Mouse (Mus musculus) bone marrow macrophage, adult 2 months (primary cell): ENCODE results near the gene Mtor. TPM values are rescaled to one million over a fixed set of nuclear protein-coding genes. Genes with fewer than 3 reads are reported as not detected.

Experiments used
- H3K27ac ChIP-seq: 2 replicates; pipeline ENCODE4 v1.5.1; 2012; ENCODE audit warnings: low read depth, low read length; ENCODE audit not compliant: insufficient read depth
- H3K4me1 ChIP-seq: 2 replicates; pipeline ENCODE4 v1.6.1; 2012; ENCODE audit warnings: low read length; ENCODE audit not compliant: control insufficient read depth, insufficient read depth
- H3K4me3 ChIP-seq: 2 replicates; pipeline ENCODE4 v1.5.1; 2012; ENCODE audit warnings: mild to moderate bottlenecking, low read length, moderate library complexity; ENCODE audit not compliant: insufficient read depth
- CTCF ChIP-seq: IDR thresholded peaks from 2 replicates; pipeline ENCODE4 v1.5.1; 2012; ENCODE audit warnings: low read depth, mild to moderate bottlenecking, low read length, moderate library complexity
- POLR2A ChIP-seq: IDR thresholded peaks from 2 replicates; pipeline ENCODE4 v1.6.1; 2012; ENCODE audit warnings: mild to moderate bottlenecking, low read depth, low read length, borderline replicate concordance
- polyA plus RNA-seq: library from polyadenylated mRNA; stranded (reverse); fragments of >200 nt; gene quantifications from 2 replicates; pipeline ENCODE4 v1.2.4, GENCODE M21; 2012; ENCODE audit not compliant: missing spikeins, insufficient read depth, insufficient read length

The Mtor gene
- polyA plus RNA-seq, 1 experiment: 14.1 TPM

DNA sequence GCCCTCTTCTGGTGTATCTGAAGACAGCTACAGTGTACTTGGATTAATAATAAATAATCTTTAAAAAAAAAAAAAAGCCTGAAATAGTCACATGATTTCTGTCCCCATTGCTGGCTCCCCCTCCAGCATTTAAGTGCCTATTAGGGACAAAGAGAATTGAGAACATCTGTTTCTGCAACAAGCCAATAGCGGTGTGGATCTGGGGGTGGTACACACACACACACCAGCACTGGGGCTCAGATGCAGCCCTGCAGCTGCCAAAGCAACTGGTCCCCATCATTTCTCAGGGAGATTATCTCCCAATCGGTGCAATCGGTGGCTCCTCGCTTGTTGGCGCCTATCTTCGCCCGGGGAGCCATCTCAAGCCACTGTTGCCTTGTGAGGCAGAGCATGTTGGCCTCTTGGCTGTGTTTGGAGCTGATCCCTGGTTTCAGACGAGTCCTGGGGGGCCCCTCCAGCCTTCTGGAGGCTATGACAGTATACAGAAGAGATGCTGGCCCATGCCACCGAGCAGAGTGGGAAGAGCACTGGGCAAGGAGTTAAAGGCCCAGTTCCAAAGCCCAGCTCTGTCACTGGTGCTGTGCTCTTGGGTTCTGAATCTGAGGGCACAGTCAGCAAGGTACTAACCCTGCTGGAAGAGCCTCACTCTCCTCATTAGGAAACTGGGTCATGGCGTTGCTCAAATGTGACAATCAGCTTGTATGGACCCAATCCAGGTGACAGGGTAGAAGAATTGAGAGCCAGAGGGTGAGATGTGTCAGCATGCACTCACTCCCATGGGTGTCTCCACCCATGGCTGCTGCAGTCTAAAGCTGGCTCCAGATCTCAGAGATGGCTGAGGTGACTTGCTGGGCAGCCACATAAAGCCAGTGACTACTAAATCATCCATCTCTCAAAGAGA is 21.2 kb upstream of the Mtor start:
- TF ChIP-seq CTCF: no peak
- TF ChIP-seq POLR2A: no peak
- Histone ChIP-seq H3K4me3 (no peak overlapping the region), H3K27ac (no peak overlapping the region), H3K4me1 (peaks cover 2% of the 10 kb centered on the region; the same call in 1 of the 2 replicates)

GRCm38 (mm10) chr4:148428544-148428943 is 19.9 kb upstream of the Mtor start:
- TF ChIP-seq POLR2A: no peak
- no peak for TF ChIP-seq CTCF
- Histone ChIP-seq H3K4me3 (no peak overlapping the region), H3K27ac (no peak overlapping the region), H3K4me1 (peaks cover 2% of the 10 kb centered on the region; the same call in 1 of the 2 replicates)

DNA sequence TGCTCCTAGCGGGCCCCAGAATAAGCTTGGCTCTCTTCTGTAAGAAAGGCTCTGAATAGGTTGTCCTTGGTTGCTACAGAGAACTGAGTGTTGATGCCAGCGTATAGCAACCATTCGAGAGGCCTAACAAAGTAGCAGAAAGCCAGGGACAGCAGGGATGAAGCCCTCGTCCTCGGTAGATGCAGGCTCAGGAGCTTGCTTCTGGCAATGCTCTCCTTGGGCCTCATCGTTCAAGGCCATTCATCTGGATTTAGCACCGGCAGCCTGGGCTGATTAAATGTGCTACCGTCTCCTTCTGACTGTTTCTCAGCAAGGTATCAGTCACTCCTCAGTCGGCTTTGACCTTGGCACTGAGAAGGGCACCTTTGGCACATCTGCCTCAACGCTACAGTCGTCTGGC is 19.3 kb upstream of the Mtor start:
- H3K4me3 ChIP-seq: no peak overlapping the region
- H3K27ac ChIP-seq: no peak overlapping the region
- no peak for TF ChIP-seq CTCF
- TF ChIP-seq POLR2A: no peak
- H3K4me1 ChIP-seq: peaks cover 2% of the 10 kb centered on the region; the same call in 1 of the 2 replicates

- no peak overlapping the region for H3K27ac ChIP-seq
- H3K4me3 ChIP-seq: no peak overlapping the region
- peaks cover 2% of the 10 kb centered on the region; the same call in 1 of the 2 replicates for H3K4me1 ChIP-seq
- TF ChIP-seq POLR2A (no peak), CTCF (peak; percentile 90)
Measured at GRCm38 (mm10) chr4:148429686-148430085, 18.7 kb upstream of the Mtor start.

GRCm38 (mm10) chr4:148430880-148431519 is 17.4 kb upstream of the Mtor start:
- Histone ChIP-seq H3K4me3 (no peak overlapping the region), H3K27ac (no peak overlapping the region), H3K4me1 (peaks cover 2% of the 10 kb centered on the region; the same call in 1 of the 2 replicates)
- TF ChIP-seq POLR2A (no peak), CTCF (no peak)

DNA sequence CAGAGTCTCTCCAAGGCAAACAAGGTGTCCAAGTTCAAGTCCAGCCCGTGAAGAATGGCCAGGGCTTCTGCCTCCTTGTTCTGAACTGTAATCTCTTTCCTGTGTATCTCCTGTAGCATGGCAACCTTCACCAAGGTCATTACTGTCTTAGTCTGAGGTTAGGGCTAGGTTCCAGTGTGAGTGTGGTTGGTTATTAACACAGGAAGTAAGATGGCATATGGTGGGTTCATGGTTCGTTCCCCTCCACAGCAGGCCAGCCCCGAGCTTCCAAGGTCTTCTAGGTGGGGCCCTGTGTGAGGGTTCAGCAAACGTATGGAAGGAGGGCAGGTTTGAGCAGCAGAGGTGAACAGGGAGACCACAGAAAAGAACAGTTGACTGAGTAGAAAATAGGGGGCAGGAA is 15.9 kb upstream of the Mtor start:
- TF ChIP-seq POLR2A: no peak
- TF ChIP-seq CTCF: no peak
- H3K4me3 ChIP-seq: no peak overlapping the region
- peaks cover 2% of the 10 kb centered on the region; the same call in 1 of the 2 replicates for H3K4me1 ChIP-seq
- H3K27ac ChIP-seq: no peak overlapping the region

DNA sequence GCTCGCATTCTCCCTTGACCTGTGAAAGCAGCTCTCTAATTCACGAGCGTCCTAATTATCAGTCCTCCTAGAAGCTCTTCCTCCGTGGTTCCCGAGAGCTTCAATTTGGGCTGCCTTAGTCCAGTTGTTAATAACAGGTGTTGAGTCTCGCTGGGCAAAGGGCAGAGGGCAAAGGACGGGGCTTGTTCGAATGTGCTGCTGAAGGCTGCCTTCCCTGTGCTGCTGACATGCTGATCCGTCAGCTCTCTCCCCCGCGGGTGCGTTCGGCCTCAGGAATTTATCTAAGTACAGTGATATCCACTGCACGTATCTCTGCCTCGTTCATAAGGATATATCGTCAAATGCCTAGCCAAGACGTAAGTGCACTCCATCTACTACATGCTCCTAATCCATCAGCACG is 15.1 kb upstream of the Mtor start:
- TF ChIP-seq CTCF (no peak), POLR2A (no peak)
- Histone ChIP-seq H3K4me3 (no peak overlapping the region), H3K4me1 (peaks cover 2% of the 10 kb centered on the region; the same call in 1 of the 2 replicates), H3K27ac (no peak overlapping the region)

DNA sequence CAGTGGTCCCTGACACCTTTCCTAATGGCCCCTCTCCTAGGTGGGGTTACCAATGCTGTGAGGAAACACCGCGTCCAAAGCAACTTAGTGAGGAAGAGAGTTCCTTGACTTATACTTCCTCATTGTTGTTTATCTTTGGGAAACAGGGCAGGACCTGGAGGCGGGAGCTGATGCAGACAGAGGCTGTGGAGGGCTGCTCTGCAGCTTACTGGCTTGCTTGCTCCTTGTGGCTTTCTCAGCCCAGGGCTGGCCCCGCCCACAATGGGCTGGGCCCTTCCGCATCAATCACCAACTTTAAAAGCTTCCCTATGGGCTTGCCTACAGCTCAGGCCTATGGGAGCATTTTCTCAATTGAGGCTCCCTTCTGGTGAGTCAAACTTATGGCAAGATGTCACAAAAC is 14.6 kb upstream of the Mtor start:
- H3K4me1 ChIP-seq: peaks cover 2% of the 10 kb centered on the region; the same call in 1 of the 2 replicates
- TF ChIP-seq CTCF: no peak
- no peak for TF ChIP-seq POLR2A
- H3K27ac ChIP-seq: no peak overlapping the region
- no peak overlapping the region for H3K4me3 ChIP-seq

DNA sequence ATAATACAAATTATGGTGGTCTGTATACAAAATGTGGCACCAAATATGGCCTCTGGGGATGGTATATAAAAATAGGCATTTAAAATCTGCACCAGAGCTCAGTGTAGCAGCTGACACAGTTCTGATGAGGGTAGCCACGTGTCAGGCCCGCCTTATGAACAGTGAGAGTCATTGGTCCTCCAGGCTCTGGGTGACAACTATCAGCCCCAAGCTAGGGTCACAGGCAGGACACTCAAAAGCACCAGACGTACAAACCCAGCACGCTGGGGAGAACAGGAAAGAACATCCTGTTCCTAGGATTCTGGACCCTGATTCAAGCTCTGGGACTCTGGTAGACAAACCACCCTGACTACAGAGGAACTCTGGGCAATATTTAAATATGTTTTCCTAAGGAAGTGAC is 13.9 kb upstream of the Mtor start:
- Histone ChIP-seq H3K4me3 (no peak overlapping the region), H3K27ac (no peak overlapping the region), H3K4me1 (peaks cover 2% of the 10 kb centered on the region; the same call in 1 of the 2 replicates)
- TF ChIP-seq CTCF: no peak
- no peak for TF ChIP-seq POLR2A

DNA sequence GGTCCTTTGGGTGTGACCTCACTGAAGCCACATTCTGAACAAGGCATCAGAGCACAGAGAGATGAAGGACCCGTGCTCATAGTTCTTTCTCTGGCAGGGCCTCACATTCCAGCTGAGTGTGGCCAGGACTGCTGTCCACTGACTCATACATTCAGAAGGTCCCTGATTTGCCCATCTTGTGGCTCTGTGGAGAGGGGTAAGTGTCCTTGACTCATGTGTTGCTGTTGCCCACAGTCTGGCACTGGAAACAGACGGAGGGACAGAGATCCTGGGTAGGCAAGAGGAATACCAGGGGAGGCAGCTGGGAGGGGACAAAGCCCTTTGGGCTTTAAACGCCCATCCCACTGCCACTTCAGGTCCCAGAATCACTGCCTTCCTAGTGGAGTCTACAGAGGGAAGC is 13.3 kb upstream of the Mtor start:
- Histone ChIP-seq H3K27ac (no peak overlapping the region), H3K4me3 (no peak overlapping the region), H3K4me1 (peaks cover 2% of the 10 kb centered on the region; the same call in 1 of the 2 replicates)
- TF ChIP-seq POLR2A (no peak), CTCF (no peak)
